Mouse (Mus musculus) gastrocnemius, postnatal 25 days (tissue): ENCODE data around the gene Gipc3. TPM values are rescaled to one million over a fixed set of nuclear protein-coding genes. Genes with fewer than 3 reads are reported as not detected.
A peak's percentile ranks its signal among the peaks of the same experiment; 100 is the strongest.

Source experiments
- DNase-seq: peaks from one replicate; pipeline ENCODE4 v3.0.0; 2022
- total RNA-seq, 2 experiments: library from RNA; stranded (reverse); gene quantifications; 1 replicate in 1 of 2; 2 replicates in 1 of 2; pipeline ENCODE4 v1.2.3; 2021

The Gipc3 gene
- total RNA-seq, 2 experiments from 2014 or later, result 1.0 to 1.3 TPM

DNA sequence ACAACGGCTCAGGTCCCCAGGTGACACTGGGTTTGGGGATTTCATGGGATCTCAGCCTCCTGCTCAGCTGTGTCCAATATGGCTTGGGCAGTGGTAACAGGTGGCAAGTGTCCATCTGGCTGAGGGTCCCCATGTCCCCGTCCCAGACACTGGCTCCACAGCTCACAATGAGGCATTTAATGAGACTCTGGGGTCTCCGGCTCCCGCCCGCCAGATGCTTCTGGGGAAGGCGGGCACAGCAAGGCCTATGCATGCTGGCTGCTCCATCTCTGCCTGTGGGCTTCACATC, 24.1 kb upstream of the Gipc3 start:
- no peak for DNase-seq

DNA sequence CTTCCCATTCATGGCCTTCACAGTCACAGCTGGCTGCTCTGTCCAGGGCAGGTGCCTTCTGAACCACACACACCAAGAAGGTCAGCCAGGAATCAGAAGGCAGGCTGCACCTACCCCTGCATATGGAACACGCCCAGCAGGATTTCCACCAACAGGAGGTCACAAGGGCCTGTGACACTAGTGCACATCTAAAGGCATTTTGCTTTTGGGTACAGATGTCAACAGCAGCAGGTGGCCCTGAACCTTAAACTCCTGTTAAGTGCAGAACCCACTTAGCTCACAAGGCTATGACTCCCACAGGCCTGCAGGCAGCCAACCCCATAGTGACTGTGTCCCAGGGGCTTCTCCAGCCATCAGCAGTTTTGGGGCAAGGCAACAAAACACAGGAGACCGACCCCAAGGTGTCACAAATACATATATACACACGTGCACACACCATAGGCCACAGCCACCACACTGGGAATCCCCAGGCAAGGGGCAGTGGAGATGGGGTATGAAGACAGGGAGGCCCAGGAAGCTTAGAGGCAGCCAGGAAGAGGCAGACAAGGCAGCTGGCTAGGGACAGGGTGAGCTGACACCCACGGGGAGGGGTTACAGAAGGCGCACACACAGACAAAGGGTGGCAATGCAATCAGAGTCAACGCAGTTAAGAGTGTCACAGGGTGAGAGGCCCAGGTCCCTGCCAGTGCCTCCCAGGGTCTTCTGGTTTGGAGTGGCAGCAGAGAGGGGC, 23.6 kb upstream of the Gipc3 start:
- DNase-seq, result no peak

DNA sequence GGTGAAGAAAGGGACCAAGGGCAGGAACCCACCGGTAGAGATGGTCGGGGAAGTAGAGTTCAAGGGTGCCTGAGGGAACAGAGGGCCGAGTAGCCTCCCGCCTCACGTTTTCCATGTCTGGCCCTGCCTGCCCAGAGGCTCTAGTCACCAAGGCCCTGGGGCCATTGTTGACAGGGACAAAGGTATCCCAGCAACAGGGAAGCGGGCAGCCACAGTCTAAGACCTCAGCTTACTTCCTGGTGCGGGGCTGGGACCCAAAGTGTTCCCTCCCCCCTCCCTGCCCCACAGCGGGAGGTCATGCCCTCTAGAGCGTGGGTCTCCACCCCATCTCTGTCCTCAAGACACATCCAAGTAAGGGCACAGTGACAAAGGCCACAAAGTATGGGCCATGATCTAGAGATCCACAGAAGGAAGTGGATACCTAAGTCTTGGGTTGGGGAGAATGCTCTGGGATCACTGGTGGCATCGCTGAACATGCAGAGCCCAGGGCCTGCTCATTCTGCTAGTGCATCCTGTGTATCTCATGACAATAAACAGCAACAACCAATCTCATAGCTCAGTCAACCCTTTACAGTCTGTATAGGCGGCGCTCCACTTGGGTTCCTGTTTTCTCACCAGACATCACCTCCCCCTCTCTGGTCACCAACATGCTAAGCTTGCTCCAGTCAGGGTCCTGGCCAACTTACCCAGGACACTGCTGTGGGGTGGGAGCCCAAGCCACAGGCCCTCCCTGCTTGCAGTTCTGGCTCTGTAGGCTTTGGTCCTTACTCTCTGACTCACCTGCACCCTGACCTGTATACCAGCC, 22.8 kb upstream of the Gipc3 start, which contains the start of gene 4930404N11Rik:
TSS of gene 4930404N11Rik (minus strand) at position 145 of the 805 bp plus-strand sequence.
- DNase-seq, result no peak

DNA sequence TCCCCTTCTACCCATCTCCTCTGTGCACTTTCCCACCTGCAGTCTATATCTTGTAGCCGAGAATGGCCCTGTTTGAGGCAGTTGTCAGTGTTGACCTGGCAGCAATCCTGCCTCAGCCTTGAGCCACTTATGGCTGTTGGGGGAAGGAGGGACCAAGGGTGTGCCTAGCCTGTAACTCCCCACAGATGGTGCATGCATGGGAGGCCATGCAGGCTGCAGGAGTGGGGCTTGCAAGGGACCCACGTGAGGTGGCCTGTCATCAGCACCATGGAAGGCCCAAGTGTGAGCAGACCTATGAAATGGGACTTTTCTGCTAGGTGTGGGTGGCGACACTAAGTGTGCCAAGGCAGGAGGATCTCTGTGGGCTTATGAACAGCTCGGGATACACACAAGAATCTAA, 22.0 kb upstream of the Gipc3 start:
- no peak for DNase-seq

DNA sequence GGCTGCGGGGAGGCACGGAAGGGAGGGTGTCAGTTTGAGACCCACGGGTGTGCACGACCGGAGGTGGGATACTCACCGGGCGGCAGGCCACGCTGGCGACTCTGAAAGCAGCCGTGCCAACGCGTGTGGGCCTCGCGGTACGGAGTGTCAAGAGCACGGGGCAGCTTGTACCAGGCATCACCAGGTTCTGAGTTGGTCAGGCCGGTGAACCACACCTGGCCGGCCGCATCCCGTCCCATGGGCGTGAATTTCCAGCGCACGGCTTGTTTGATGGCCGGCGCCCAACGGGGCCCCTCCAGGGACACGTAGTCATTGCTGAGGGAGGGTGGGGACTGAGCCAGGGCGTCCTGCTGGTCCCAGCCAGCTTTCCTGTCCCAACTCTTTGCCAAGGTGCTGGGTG, 21.6 kb upstream of the Gipc3 start:
- no peak for DNase-seq

DNA sequence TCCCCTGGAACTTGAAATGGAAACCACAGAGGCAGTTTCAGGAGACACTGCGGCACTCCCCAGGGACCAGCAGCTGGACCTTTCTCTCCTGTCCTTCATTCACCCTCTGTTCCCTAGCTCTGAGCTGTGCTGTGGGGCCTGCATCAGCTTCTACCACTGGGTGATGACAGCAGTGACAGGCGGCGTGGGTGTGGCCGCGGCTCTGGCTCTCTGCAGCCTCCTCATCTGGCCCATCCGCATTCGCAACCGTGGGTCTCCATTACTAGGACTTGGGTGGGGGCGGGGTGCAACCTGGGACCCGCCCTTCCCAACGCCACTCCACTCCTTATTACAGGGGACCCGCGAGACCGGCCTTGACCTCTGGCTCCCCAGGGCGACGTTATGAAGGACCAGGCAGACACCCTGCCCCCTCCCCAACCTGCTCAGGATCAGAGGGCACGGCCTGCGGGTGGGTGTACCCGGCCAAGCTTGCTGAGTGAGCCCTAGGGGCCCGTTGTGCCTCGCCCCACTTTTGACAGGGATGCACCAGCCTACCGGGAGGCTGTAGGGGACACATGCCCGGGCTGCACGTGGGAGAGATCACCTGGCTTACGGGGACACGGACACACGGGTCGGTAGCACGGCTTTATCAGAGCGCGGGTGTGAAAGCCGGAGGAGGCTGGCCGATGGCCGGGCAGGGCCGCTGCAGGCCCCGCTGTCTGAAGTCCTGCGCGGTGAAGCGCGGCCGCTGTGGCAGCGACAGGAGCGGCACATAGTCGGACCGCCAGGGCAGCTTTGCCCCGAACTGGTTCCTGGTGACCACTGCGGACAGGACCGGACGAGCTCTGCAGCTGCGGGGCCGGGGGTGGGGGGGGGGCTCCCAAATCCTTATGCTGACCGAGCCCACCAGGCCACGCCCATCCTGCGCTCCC, 20.6 kb upstream of the Gipc3 start:
- no peak for DNase-seq

DNA sequence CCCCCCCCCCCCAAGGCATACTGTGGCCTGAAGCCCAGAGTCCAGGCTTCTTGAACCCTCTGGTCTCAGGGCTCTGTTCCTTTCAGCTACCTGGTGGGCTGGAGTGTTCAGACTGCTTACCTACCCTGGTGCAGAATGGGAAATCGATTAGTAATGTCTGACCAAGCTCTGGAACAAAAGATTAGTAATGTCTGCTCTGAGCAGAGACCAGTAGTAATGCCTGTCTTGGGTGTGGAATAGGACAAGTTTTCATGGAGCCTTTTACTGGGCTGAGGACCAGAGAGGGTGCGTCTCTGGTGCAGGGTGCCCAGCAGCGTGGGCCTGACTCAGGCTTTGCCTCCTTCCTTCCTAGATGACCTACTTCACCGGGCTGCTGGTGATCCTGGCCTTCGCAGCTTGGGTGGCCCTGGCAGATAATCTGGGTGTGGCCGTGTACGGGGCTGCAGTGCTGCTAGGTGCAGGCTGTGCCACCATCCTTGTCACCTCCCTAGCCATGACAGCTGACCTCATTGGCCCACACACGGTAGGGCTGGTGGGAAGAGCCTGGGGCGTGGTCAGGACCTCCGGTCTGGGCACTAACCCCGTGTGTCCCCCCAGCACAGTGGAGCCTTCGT, 19.4 kb upstream of the Gipc3 start:
- DNase-seq, result no peak

DNA sequence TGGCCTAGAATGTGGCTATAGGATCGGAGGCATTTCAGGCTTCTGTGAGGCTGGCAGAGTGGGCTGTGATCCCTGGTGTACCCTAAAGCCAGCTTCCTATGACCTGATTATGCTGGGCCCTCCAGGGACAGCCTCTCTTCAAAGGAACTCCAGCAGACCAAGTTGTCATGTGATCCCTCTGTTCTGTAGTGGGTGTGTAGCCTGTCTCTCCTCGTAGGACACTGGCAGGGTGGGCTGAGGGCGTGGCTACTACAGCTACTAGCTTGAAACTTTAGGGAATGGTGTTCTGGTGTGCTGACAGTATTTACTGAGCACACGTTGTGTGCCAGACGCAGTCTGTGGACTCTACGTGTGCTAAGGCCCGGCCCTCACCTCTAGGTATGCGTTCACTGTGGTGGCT, 17.7 kb upstream of the Gipc3 start:
- DNase-seq, result no peak

DNA sequence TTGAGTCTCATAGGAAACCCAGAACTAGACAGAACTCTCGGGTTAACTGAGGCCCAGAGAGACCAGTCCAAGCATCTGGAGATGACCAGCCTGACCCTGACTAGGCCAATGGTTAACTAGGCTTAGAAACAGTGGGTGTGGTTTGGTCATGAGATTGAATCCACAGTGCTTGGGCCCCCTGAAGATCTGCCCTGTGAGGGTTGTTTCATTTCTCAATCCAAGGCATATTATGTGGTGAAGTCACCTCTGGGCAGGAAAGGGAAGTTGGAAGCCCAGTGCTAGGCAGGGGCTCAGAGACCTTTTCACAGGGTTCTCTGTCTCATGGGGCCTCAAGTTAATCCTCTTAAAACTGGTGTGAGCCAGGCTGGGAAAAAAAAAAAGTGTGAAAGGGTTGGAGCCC, 15.8 kb upstream of the Gipc3 start:
- no peak for DNase-seq

DNA sequence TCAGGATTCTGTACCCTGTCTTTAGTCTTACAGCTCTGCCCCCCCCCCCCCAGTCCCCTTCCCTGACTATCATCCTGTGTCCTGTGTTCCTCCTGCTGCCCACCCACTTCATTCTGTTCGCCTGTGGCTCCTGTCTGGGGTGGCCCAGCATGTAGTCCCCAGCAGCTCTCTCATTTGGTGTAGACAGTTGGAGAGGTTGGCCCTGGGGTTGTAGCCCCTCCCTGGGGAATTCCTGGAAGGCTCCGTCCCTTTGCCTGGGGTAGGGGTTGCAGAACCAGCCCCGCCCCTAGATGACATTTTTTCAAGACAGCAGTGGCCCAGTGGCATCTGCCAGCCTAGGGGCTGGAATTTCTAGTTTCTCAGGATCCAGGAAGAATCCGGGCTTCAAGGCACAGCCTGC, 15.1 kb upstream of the Gipc3 start:
- DNase-seq, result no peak

DNA sequence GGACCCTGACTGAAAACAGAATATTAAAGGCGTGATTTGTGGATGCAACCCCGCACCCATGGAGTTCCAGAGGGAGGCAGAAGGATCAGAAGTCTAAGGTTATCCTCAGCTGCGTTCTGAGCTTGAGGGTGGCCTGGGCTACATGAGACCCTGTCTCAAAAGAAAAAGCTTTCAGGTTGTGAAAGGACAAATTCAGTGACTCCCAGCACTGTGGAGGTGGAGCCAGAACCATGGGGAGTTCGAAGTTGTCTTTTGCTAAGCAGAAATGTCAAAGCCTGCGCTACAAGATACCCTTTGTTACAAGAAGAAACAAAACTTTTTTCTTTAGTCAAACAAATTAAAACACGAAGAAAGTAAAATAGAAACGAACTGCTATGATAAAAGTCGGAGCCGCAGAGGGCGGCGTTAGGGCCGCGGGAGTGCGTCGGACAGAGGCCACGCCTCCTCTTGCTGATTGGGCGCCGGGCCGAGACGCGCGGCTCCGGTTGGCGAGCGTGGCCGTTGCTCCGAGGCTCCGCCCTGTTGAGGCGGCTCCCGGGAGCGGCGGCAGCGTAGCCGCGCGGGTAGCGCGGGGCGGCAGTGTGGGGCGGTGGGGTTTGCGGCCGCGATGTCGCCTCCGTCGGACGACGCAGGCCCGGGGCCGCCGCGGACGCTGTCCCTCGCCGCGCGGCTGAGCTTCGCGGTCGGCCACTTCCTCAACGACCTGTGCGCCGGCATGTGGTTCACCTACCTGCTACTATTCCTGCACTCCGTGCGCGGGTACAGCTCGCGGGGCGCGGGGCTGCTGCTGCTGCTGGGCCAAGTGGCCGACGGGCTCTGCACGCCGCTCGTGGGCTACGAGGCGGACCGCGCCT, 14.2 kb upstream of the Gipc3 start, which contains the start of gene Mfsd12:
TSS of gene Mfsd12 (plus strand) at position 501 of the 854 bp plus-strand sequence.
- DNase-seq, result peak; percentile 90

DNA sequence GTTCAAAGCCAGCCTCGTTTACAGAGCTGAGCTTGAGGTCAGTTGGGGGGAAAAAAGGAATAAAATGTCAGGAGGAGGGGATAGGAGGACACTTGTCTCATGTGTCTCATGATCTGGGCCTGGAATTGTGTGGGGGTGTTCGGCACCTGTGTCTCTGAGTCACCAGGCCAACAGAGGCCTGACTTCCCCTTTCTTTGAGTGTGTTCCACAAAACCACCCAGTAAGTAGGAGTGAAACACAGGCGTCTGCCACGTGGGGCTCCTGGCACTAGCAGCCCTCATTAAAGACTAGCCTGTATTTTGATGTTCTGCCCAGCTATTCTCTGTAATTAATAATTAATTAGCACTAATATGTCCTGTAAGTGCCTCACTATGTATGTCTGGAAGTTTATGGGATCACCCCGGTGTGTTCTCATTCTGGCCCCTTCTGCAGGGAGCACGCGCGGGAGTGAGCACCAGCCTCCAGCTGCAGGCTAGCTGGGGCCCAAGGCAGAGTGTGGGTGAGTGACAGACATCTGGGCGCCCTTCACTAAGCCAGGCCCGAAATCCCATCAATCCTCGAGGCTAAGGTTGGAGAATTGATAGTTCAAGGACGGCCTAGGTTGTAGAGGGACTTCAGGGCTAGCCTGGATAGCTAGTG, 13.4 kb upstream of the Gipc3 start:
- DNase-seq, result no peak

DNA sequence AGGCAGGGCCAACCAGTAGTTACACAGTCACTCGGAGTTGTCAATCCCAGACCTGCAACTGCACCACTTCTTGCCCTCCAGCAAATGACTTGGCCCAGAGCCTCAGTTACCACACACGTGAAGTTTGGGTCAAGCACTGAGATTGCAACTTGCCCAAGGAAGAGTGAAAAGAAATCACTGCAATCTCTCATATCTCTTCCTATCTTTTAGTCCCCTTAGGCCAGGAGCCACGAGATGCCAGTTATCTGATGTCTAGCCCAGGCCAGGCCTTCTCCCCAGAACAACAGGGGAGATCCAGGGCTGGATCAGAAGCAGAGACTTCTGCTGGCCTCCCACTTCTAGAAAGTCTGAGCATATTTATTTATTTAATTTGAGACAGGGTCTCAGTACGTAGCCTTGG, 12.5 kb upstream of the Gipc3 start:
- no peak for DNase-seq

DNA sequence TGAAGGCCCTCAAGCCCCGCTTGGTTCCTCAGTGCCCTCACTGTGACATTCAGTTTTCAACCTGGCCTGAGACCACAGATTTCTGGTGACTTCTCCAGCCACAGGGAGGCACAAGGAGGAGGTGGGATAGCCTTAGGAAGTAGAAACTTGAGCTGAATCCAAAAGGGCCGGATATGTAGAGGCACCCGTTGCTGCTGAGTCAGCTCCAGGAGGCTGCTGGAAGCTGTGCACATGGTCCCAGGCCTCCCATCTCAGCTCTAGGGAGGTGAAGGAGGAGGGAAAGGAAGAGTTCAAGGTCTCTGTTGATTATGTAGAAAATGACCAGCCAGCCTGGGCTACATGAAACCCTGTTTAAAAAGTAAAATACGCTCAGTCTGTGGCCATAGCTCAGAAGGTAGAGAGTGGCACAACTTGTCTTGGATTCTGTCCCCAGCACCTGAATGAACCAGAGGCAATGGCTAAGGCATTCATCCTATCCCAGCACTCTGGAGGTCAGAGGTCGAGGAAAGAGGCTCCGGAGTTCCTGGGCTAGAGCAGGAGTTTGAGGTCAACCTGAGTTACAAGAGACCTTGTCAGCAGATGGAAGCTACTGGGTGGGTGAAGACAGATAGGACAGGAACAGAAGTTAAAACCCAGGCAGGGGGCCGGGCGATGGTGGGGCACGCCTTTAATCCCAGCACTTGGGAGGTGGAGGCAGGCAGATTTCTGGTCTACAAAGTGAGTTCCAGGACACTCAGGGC, 11.8 kb upstream of the Gipc3 start:
- no peak for DNase-seq

DNA sequence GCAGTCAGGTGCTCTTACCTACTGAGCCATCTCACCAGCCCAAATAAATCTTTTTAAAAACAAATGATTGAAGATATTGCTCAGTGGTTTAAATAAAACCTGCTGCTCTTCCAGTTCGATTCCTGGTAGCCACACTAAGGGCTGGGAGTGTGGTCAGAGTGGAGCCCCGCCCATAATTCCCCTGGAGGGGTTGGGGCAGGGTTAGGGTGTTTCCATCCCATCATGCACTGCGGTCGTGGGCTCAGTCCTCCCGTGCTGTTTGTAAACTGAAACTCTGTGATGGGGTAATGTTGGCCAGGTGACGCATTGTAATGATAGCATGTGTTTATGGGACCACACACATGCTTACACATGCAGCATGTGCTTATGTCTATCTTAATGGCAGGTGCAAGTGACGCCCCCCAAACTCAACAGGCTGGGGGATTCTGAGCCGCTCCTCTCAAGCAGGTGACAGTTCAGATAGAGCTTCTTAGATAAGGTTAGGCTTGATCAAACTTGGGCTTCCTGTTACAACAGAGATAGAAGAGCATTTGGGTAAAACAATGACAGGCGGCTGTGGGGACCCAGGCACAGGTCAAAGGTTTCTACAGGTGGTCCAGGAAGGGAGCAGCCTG, 8.7 kb upstream of the Gipc3 start:
- no peak for DNase-seq

DNA sequence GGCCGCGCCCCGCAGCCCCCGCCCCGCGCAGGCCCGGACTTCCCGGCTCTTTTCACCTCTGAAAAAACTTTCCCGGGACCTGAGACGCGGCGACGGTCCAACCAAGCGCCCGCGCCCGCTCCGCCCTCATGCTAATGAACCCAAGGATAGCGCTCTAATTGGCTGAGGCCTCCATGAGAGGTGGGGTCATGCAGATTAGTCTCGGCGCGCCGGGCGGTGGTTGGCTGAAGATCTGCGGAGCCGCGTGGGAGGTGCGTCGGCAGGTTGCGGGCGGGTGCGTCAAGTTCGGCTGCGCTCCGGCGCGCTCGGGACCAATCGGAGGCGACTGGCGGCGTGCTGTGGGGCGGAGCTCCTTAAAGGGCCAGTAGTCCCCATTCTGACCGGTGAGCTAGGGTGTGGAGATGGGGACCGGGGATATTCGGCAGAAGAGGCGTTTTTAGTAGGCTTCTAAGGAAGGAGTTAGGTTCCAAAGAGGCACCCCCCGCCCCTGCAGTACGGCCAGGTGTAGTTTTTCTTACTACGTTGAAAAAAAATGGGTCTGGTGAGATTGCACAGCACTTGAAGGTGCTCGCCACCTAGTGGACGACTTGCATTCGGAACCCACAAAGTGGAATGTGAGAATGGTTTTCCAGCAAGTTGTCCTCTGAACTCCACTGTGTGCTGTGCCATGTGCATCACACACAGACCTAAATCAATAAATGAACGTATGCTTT, 7.4 kb upstream of the Gipc3 start, which contains the start of gene Hmg20b:
TSS of gene Hmg20b (minus strand) at position 130 of the 713 bp plus-strand sequence.
- DNase-seq, result peak; percentile 99

DNA sequence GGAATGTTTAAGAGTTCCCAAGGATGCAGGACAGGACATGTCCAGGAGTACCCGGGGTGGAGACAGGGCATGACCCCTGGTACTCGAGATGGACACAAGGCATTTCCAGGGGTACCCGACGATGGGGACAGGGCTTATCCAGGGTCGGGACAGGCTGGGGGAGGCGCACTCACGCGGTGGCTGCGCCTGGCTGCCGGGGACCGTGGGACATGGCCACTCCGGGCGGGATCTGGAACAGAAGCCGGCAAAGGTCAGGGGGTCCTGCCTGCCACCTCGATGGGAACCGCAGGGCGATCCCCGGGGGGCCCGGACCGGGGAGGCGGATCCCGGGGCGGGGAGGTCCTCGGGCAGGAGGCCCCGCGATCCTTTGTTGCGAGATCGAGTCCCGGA, 6.9 kb upstream of the Gipc3 start:
- DNase-seq, result no peak

DNA sequence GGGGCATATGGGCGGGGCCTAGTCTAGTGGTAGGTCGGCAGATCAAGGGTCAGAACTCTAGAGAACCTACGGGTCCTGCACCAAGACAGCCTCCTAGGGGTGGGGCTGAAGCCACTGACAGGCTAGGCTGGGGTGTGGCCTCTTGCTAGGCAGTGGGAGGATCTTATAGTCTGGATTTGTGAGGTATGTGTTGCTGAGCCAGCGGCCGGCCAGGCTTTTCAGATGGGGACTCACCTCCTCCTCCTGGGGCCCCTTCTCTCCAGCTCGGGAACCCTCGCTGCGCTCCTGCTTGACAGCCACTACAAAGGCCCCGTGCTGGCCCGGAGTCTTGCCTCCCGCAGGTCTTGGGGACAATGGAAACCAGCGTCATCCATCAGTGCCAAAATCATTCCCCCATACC, 6.1 kb upstream of the Gipc3 start:
- DNase-seq, result no peak
